Mouse (Mus musculus) heart, postnatal 0 days (tissue): ENCODE measurements around the gene Lysmd3.

Experiments used
- CTCF ChIP-seq: IDR thresholded peaks from 2 replicates; pipeline ENCODE4 v1.5.1; 2016; ENCODE audit warnings: antibody characterized with exemption, control low read depth, low read depth
- EP300 ChIP-seq: IDR thresholded peaks from 2 replicates; pipeline ENCODE4 v1.6.1; 2016; ENCODE audit warnings: antibody characterized with exemption, low read depth

DNA sequence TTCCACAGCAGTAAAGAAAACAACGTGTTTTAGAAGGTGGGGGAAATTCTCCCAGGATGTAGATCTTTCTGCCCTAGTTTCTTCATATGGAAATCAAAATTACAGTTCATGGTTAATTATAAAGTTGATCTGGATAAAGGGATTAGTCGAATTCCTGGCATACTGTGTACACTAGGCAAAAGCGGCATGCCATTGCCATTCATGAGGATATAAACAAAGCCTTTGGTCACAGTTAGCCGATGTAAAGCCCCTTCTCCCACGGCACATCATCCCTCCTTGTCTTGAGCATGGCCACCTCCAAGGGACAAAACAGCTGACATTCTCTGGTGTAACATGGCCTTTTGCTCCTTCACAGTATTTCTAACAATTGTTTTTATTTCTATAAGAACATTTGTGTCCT, 26.9 kb upstream of the Lysmd3 start:
- TF ChIP-seq CTCF = no peak
- no peak for TF ChIP-seq EP300
